Mouse (Mus musculus) liver, embryonic 13.5 days (tissue): Measurements from ENCODE around the gene Gm36210. TPM values are rescaled to one million over a fixed set of nuclear protein-coding genes. Genes with fewer than 3 reads are reported as not detected.
"Not testable (repeated sequence)": the region's sequence is repeated elsewhere in the genome, so short reads cannot be mapped to it uniquely, and the experiment has no call there.

Experiments
- ATAC-seq: fragments of 200-750 bp; cut with Nextera tagmentation; 2 replicates; pipeline ENCODE4 v1.8.0; 2017; ENCODE audit warnings: low read depth, mild to moderate bottlenecking, moderate number of reproducible peaks, moderate library complexity
- DNase-seq: peaks from one replicate; pipeline ENCODE4 v3.0.0; 2022
- H3K27ac ChIP-seq: fragments of 300-500 bp; sonication (generic); 2 replicates; pipeline ENCODE4 v1.5.1; 2015; ENCODE audit warnings: moderate library complexity, mild to moderate bottlenecking, inconsistent platforms
- H3K27me3 ChIP-seq: fragments of 300-500 bp; sonication (generic); 2 replicates; pipeline ENCODE4 v1.6.1; 2015; ENCODE audit warnings: mild to moderate bottlenecking, inconsistent platforms
- H3K36me3 ChIP-seq: fragments of 300-500 bp; sonication (generic); 2 replicates; pipeline ENCODE4 v1.6.1; 2015; ENCODE audit warnings: mild to moderate bottlenecking, inconsistent platforms
- H3K4me1 ChIP-seq: fragments of 300-500 bp; sonication (generic); replicated peaks from 2 replicates; pipeline ENCODE4 v1.6.1; 2015; ENCODE audit warnings: inconsistent platforms
- H3K4me2 ChIP-seq: fragments of 300-500 bp; sonication (generic); 2 replicates; pipeline ENCODE4 v1.6.1; 2015; ENCODE audit warnings: inconsistent platforms, mild to moderate bottlenecking, moderate library complexity
- H3K4me3 ChIP-seq: fragments of 300-500 bp; sonication (generic); replicated peaks from 2 replicates; pipeline ENCODE4 v1.5.1; 2015; ENCODE audit warnings: mild to moderate bottlenecking, inconsistent platforms
- H3K9ac ChIP-seq: fragments of 300-500 bp; sonication (generic); 2 replicates; pipeline ENCODE4 v1.6.1; 2015; ENCODE audit warnings: mild to moderate bottlenecking, inconsistent platforms
- H3K9me3 ChIP-seq: fragments of 300-500 bp; sonication (generic); replicated peaks from 2 replicates; pipeline ENCODE4 v1.6.1; 2016; ENCODE audit warnings: inconsistent platforms
- WGBS: fragments of 180-500 bp; shearing (Covaris S2); methylation state at CpG from one replicate; pipeline ENCODE4 v1.1.7; 2015; ENCODE audit not compliant: insufficient replicate concordance; 5-methylcytosine and 5-hydroxymethylcytosine counted together
- polyA plus RNA-seq: library from polyadenylated mRNA; unstranded; fragments of >200 nt; fragmentation: Nextera tagmentation; extraction: Ambion mirVana; gene quantifications from 2 replicates; pipeline ENCODE4 v1.2.1, GENCODE M21; 2015

Gene Gm36210
- polyA plus RNA-seq, 1 experiment from 2014 or later, result 0.07 TPM

DNA sequence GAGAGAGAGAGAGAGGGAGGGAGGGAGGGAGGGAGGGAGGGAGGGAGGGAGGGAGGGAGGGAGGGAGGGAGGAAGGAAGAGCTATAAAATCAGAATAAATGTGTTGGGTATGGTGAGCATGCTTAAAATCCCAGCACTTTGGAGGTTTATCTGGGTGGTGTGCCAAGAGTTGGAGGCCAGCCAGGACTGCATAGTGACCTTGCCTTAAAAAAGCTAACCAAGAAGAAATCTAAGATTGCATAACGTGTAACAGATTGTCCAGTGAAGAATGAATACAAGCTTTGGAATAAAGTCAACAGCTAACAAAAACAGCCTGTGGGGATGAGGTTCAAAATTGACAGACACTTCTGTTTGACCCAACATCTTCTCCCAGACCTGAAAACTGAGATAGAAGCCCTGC, 43.3 kb downstream of the Gm36210 start:
- H3K4me2 ChIP-seq, result no peak overlapping the region
- no peak overlapping the region for H3K27ac ChIP-seq
- no peaks in the 10 kb centered on the region for H3K36me3 ChIP-seq
- H3K9ac ChIP-seq, result no peak overlapping the region
- no peak for ATAC-seq
- H3K4me1 ChIP-seq, result peaks cover 20% of the 10 kb centered on the region
- no peak overlapping the region for H3K4me3 ChIP-seq
- no peaks in the 10 kb centered on the region for H3K9me3 ChIP-seq
- no peak for DNase-seq
- H3K27me3 ChIP-seq, result peaks cover 7% of the 10 kb centered on the region
- WGBS, result 48% methylated on average over 1 of the region's 1 CpGs

DNA sequence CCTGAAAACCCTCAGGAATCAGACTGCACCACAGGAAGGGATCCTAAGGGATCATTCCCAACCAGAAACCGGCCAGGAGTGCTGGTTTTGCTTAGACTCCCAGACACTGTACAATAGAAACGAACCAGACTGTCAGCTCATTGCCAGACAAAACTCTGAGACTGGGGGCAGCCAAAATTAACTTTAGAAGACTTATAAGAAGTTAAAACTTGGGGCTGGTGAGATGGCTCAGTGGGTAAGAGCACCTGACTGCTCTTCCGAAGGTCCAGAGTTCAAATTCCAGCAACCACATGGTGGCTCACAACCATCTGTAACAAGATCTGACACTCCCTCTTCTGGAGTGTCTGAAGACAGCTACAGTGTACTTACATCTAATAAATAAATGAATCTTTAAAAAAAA, 45.4 kb downstream of the Gm36210 start:
- peaks cover 11% of the 10 kb centered on the region for H3K27me3 ChIP-seq
- H3K4me2 ChIP-seq, ATAC-seq, H3K4me3 ChIP-seq, H3K9me3 ChIP-seq, H3K36me3 ChIP-seq, H3K27ac ChIP-seq, DNase-seq, H3K9ac ChIP-seq: not testable (repeated sequence)
- 56% methylated on average over 3 of the region's 3 CpGs for WGBS
- peaks cover 10% of the 10 kb centered on the region for H3K4me1 ChIP-seq

DNA sequence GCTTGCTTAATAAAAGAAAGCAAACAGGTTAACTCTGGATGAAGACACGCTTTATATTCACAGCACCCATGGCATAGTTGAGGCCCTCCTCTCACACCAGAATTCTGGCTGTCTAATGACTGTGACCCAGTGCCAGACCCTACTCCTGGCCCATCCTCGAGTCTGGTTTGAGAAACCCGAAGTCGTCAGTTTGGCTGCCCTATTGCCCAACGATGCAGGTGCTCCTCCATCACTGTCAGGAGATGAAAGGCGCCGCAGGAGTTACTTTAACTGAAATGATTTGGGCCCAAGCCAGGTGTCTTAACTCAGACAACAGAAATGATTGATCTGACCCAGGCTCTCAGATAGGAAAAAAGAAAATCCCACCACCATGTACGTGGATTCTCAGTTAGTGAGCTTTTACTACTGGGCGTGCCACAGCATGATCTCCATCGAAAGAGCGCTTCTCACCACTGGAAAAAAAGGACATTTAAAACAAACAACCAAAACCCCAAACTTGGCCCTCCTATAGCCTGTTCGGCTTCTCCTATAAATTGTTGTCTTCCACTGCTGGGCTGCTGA, 46.8 kb downstream of the Gm36210 start:
- 0 out of 2 replicates have a peak, but pooled peaks cover 4% of the 10 kb centered on the region for H3K4me1 ChIP-seq
- H3K4me3 ChIP-seq, result no peak overlapping the region
- H3K27me3 ChIP-seq, result peaks cover 11% of the 10 kb centered on the region
- H3K9ac ChIP-seq, result no peak overlapping the region
- no peaks in the 10 kb centered on the region for H3K36me3 ChIP-seq
- H3K9me3 ChIP-seq, result no peaks in the 10 kb centered on the region
- H3K27ac ChIP-seq, result no peak overlapping the region
- no peak for ATAC-seq
- DNase-seq, result no peak
- no peak overlapping the region for H3K4me2 ChIP-seq
- 67% methylated on average over 12 of the region's 12 CpGs for WGBS

DNA sequence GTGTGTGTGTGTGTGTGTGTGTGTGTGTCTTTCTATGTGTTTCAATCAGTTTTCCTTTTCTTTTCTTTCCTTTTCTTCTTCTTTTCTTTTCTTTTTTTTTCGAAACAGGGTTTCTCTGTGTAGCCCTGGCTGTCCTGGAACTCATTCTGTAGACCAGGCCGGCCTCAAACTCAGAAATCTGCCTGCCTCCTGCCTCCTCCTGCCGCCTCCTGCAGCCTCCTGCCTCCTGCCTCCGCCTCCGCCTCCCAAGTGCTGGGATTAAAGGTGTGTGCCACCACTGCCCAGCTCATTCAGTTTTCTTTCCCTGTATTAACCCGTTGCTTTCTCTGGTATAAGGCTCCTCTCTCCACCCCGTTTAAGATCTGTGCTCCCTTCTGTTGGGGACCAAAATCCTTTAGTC, 49.0 kb downstream of the Gm36210 start:
- no peak for DNase-seq

GRCm38 (mm10) chr7:4856508-4856907, 49.8 kb downstream of the Gm36210 start:
- ATAC-seq, result no peak

More for the DNA sequence above, 49.0 kb downstream of the Gm36210 start:
- no peak for ATAC-seq
- no peak overlapping the region for H3K4me2 ChIP-seq
- H3K27ac ChIP-seq, result no peak overlapping the region
- H3K4me3 ChIP-seq, result no peak overlapping the region
- no peak overlapping the region for H3K9ac ChIP-seq
- H3K4me1 ChIP-seq, result no peaks in the 10 kb centered on the region
- no peaks in the 10 kb centered on the region for H3K9me3 ChIP-seq
- 42% methylated on average over 7 of the region's 7 CpGs for WGBS
- H3K36me3 ChIP-seq, result no peaks in the 10 kb centered on the region
- peaks cover 13% of the 10 kb centered on the region for H3K27me3 ChIP-seq

DNA sequence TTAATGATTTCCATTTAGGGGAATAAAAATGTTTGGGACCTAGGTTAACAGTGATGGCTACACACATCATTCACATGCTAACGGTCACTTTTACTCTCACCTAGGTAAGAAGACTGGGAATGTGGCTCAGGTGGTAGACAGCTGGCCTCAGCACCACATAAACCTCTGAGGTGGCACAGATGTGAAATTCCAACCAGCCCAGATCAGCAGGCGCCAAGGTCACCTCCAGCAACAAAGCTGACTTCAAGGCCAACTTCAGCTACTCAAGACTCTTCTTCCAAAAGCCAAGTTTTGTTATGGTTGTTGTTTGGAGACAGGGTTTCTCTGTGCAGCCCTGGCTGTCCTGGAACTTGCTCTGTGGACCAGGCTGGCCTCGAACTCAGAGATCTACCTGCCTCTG, 52.7 kb downstream of the Gm36210 start:
- H3K9me3 ChIP-seq, result no peaks in the 10 kb centered on the region
- H3K4me1 ChIP-seq, result no peaks in the 10 kb centered on the region
- DNase-seq, result no peak
- no peak overlapping the region for H3K4me2 ChIP-seq
- no peak for ATAC-seq
- peaks cover 31% of the 10 kb centered on the region for H3K27me3 ChIP-seq
- H3K27ac ChIP-seq, result no peak overlapping the region
- no peak overlapping the region for H3K4me3 ChIP-seq
- WGBS, result 45% methylated on average over 3 of the region's 3 CpGs
- H3K9ac ChIP-seq, result no peak overlapping the region
- no peaks in the 10 kb centered on the region for H3K36me3 ChIP-seq

More at GRCm38 (mm10) chr7:4856508-4856907, 49.8 kb downstream of the Gm36210 start:
- Histone ChIP-seq H3K9ac (no peak overlapping the region), H3K27me3 (peaks cover 18% of the 10 kb centered on the region), H3K4me1 (no peaks in the 10 kb centered on the region), H3K4me3 (no peak overlapping the region), H3K36me3 (no peaks in the 10 kb centered on the region), H3K9me3 (no peaks in the 10 kb centered on the region), H3K27ac (no peak overlapping the region), H3K4me2 (no peak overlapping the region)
- WGBS, result 63% methylated on average over 9 of the region's 9 CpGs
- no peak for DNase-seq

DNA sequence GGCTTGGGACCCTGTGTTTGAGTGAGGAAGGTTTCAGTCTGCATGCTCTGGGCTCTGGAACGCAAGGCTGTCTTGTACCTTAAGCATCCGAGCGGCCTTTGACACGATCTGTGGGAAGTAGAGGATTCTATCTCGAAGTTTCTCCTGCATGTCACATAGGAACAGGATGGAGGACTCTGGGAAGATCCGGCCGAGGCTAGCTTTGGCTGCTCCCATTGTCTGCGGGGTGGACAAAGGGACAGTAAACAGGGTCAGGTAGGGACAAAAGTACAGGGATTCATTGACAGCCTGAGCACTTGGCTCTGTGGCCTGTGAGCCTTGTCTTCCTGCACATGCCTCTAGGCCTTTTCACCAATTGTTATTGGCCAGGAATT, 55.0 kb downstream of the Gm36210 start:
- 62% methylated on average over 8 of the region's 8 CpGs for WGBS
- H3K9me3 ChIP-seq, result 0 out of 2 replicates have a peak, but pooled peaks cover 5% of the 10 kb centered on the region
- ATAC-seq, result no peak
- no peak overlapping the region for H3K9ac ChIP-seq
- no peaks in the 10 kb centered on the region for H3K4me1 ChIP-seq
- H3K36me3 ChIP-seq, result no peaks in the 10 kb centered on the region
- no peak for DNase-seq
- H3K4me3 ChIP-seq, result no peak overlapping the region
- H3K27me3 ChIP-seq, result peaks cover 45% of the 10 kb centered on the region
- no peak overlapping the region for H3K27ac ChIP-seq
- no peak overlapping the region for H3K4me2 ChIP-seq

GRCm38 (mm10) chr7:4850621-4851314, 55.5 kb downstream of the Gm36210 start:
- no peak overlapping the region for H3K27ac ChIP-seq
- H3K4me1 ChIP-seq, result no peaks in the 10 kb centered on the region
- no peak for ATAC-seq
- no peak overlapping the region for H3K9ac ChIP-seq
- no peak overlapping the region for H3K4me3 ChIP-seq
- H3K4me2 ChIP-seq, result no peak overlapping the region
- H3K27me3 ChIP-seq, result peaks cover 51% of the 10 kb centered on the region
- no peaks in the 10 kb centered on the region for H3K36me3 ChIP-seq
- WGBS, result 44% methylated on average over 11 of the region's 11 CpGs
- DNase-seq, result no peak
- H3K9me3 ChIP-seq, result 0 out of 2 replicates have a peak, but pooled peaks cover 5% of the 10 kb centered on the region

DNA sequence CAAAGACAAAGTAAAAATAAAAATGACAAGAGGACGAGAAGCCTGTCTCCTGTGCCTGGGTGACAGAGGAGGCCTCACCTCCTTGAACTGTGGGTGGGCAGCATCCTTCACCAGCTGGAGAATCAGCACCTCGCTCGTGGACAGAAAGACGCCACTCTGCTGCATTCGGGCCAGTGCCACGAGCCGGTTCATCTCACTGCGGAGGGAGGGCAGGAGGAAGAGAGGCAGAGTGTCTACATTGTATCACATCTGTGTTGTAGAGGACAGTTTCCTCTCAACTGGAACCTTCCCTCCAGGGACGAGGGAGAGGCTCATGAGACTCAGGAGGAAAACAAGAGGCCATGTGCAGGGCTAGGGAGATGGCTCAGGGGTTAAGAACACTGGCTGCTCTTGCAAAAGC, 56.9 kb downstream of the Gm36210 start:
- ATAC-seq, result no peak

More for the DNA sequence above, 56.9 kb downstream of the Gm36210 start:
- no peak for DNase-seq
- 49% methylated on average over 9 of the region's 9 CpGs for WGBS
- no peak overlapping the region for H3K4me3 ChIP-seq
- 0 out of 2 replicates have a peak, but pooled peaks cover 5% of the 10 kb centered on the region for H3K9me3 ChIP-seq
- H3K36me3 ChIP-seq, result no peaks in the 10 kb centered on the region
- H3K27me3 ChIP-seq, result peaks cover 65% of the 10 kb centered on the region
- H3K9ac ChIP-seq, result no peak overlapping the region
- H3K4me2 ChIP-seq, result no peak overlapping the region
- peaks cover 4% of the 10 kb centered on the region; the same call in 1 of the 2 replicates for H3K4me1 ChIP-seq
- H3K27ac ChIP-seq, result no peak overlapping the region

Other genes with a start within 250 kb of the Gm36210 start
- 5.7 and 7.1 TPM in 2 replicates for gene Ppp6r1, start 247.5 kb downstream of the Gm36210 start, polyA plus RNA-seq
- gene Hspbp1, start 221.4 kb downstream of the Gm36210 start, polyA plus RNA-seq, result 77.8 and 83.4 TPM in 2 replicates
- gene Brsk1, start 215.9 kb downstream of the Gm36210 start, polyA plus RNA-seq, result 0.08 and 0.10 TPM in 2 replicates
- 0.09 and 0.15 TPM in 2 replicates for gene Tmem150b, start 181.3 kb downstream of the Gm36210 start, polyA plus RNA-seq
- gene Kmt5c, start 166.4 kb downstream of the Gm36210 start, polyA plus RNA-seq, result 61.6 and 63.9 TPM in 2 replicates
- 98.6 and 105 TPM in 2 replicates for gene Cox6b2, start 153.4 kb downstream of the Gm36210 start, polyA plus RNA-seq
- gene Fam71e2, start 135.2 kb downstream of the Gm36210 start, polyA plus RNA-seq, result not detected in 2 replicates
- gene Il11, start 123.7 kb downstream of the Gm36210 start, polyA plus RNA-seq, result 0.05 TPM in 1 of 2 replicates, not detected in the other
- gene Tmem190, start 123.6 kb downstream of the Gm36210 start, polyA plus RNA-seq, result 0.44 TPM in 1 of 2 replicates, not detected in the other
- 13.7 and 14.6 TPM in 2 replicates for gene Tmem238, start 116.9 kb downstream of the Gm36210 start, polyA plus RNA-seq
- gene Rpl28, start 113.6 kb downstream of the Gm36210 start, polyA plus RNA-seq, result 242 and 279 TPM in 2 replicates
- 282 and 292 TPM in 2 replicates for gene Ube2s, start 93.9 kb downstream of the Gm36210 start, polyA plus RNA-seq
- gene Shisa7, start 61.8 kb downstream of the Gm36210 start, polyA plus RNA-seq, result not detected in 2 replicates
- 3.1 and 3.8 TPM in 2 replicates for gene Isoc2b, start 36.3 kb downstream of the Gm36210 start, polyA plus RNA-seq
- gene Isoc2a, start 29.4 kb downstream of the Gm36210 start, polyA plus RNA-seq, result 0.45 and 0.52 TPM in 2 replicates
- 1.4 and 1.6 TPM in 2 replicates for gene Zfp628, start 8.7 kb upstream of the Gm36210 start, polyA plus RNA-seq
- gene Nat14, start 15.5 kb upstream of the Gm36210 start, polyA plus RNA-seq, result 0.57 and 0.67 TPM in 2 replicates
- gene Ssc5d, start 19.3 kb upstream of the Gm36210 start, polyA plus RNA-seq, result 0.03 and 0.09 TPM in 2 replicates
- gene Sbk2, start 57.9 kb upstream of the Gm36210 start, polyA plus RNA-seq, result not detected in 2 replicates
- gene Sbk3, start 64.7 kb upstream of the Gm36210 start, polyA plus RNA-seq, result not detected in 2 replicates
- 4.0 TPM in 2 replicates for gene Zfp579, start 89.6 kb upstream of the Gm36210 start, polyA plus RNA-seq
- 9.8 and 10.0 TPM in 2 replicates for gene Zfp524, start 107.9 kb upstream of the Gm36210 start, polyA plus RNA-seq
- gene Fiz1, start 108.2 kb upstream of the Gm36210 start, polyA plus RNA-seq, result 15.8 and 18.7 TPM in 2 replicates
- gene Gm44973, start 109.0 kb upstream of the Gm36210 start, polyA plus RNA-seq, result 1.1 and 1.5 TPM in 2 replicates
- 1.4 TPM in 2 replicates for gene Zfp865, start 113.9 kb upstream of the Gm36210 start, polyA plus RNA-seq
- gene Ccdc106, start 114.0 kb upstream of the Gm36210 start, polyA plus RNA-seq, result 0.84 and 1.4 TPM in 2 replicates
- 0.09 TPM in 1 of 2 replicates, not detected in the other for gene 4632433K11Rik, start 127.6 kb upstream of the Gm36210 start, polyA plus RNA-seq
- gene Zfp784, start 131.9 kb upstream of the Gm36210 start, polyA plus RNA-seq, result 0.93 and 1.4 TPM in 2 replicates
- gene Zfp580, start 145.0 kb upstream of the Gm36210 start, polyA plus RNA-seq, result 2.2 and 2.7 TPM in 2 replicates
- gene U2af2, start 155.6 kb upstream of the Gm36210 start, polyA plus RNA-seq, result 79.1 and 83.0 TPM in 2 replicates
- gene Epn1, start 173.7 kb upstream of the Gm36210 start, polyA plus RNA-seq, result 45.6 and 48.2 TPM in 2 replicates
- not detected in 2 replicates for gene Rfpl4, start 210.4 kb upstream of the Gm36210 start, polyA plus RNA-seq
- gene Rasl2-9, start 219.4 kb upstream of the Gm36210 start, polyA plus RNA-seq, result 0.19 and 0.24 TPM in 2 replicates
- not detected in 2 replicates for gene Vmn1r55, start 243.2 kb upstream of the Gm36210 start, polyA plus RNA-seq